ENCODE assay signal across 11 mouse cellular contexts in genomic region chr2:103192591-103192990, GRCm38 (mm10).
"Had no signal": no experiment of that assay in that cellular context is flagged by ENCODE, and none has a peak within 500 bp of the region (broad histone marks: within the 10 kb centered on the region; RNA-seq: fewer than 3 reads in every experiment).

No protein-coding gene starts in this region.

- DNase-seq: right cerebral cortex, adult 18-20 months; right cerebral cortex, postnatal 14 days; right cerebral cortex, postnatal 25 days; right cerebral cortex, postnatal 4 days; spleen, adult 18-20 months; thymus, adult 18-20 months; thymus, adult 2 months; thymus, postnatal 14 days; thymus, postnatal 25 days; thymus, postnatal 36 days; thymus, postnatal 4 days had no signal
